8 mouse cellular contexts compared by ENCODE assay signal in the genomic region with DNA sequence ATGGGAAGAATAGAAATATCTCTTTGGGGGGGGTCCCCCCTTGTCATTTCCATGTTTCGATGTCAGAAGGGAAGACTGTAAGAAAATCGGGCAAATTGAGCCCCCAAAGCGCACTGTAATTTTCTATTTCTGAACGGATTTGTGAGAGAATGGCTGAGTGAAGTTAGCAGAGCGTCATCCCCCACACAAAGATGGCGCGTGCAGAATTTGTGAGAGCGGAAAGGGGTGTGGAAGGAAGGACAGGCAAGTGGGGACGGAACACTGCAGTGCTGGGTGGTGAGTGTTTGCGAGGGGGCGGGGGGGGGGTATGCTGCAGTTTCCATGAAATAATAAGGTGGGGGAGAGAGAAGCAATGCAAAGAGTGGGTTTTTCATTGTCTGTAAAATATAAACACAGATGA. TPM values are rescaled to one million over a fixed set of nuclear protein-coding genes. Genes with fewer than 3 reads are reported as not detected.
DNase-seq lines count a peak whose midpoint lies in the region; ATAC-seq and TF ChIP-seq lines count a peak whose summit lies in the region.

Gene Ctnnb1, plus strand, starts transcription at position 136 of the 400 bp plus-strand sequence.

- H3K4me1 ChIP-seq in midbrain, embryonic 13.5 days (replicated peaks) = peaks cover 42% of the 10 kb centered on the region

- no peaks in the 10 kb centered on the region for H3K36me3 ChIP-seq in midbrain, embryonic 13.5 days

- peak within 1 kb of the TSS; percentile 89 for H3K27ac ChIP-seq in midbrain, embryonic 13.5 days

- no peak for TF ChIP-seq POLR2A in brain, embryonic 14.5 days (IDR thresholded peaks at IDR 0.05; ENCODE audit: borderline replicate concordance, extremely low read depth, insufficient read depth, insufficient read length, poor library complexity, severe bottlenecking)

- H3K9me3 ChIP-seq in midbrain, embryonic 13.5 days = no peaks in the 10 kb centered on the region

- no peaks in the 10 kb centered on the region for H3K27me3 ChIP-seq in midbrain, embryonic 13.5 days

- H3K4me2 ChIP-seq in midbrain, embryonic 13.5 days (replicated peaks) = peak within 1 kb of the TSS; percentile 42

- WGBS in midbrain, embryonic 13.5 days = 43% methylated on average over 11 of the region's 11 CpGs

- ATAC-seq in midbrain, embryonic 13.5 days = peak; percentile 31; the same call in 1 of the 2 replicates

- no peak for TF ChIP-seq CTCF in brain, embryonic 14.5 days (IDR thresholded peaks at IDR 0.05; ENCODE audit: borderline replicate concordance, extremely low read depth, insufficient read depth, insufficient read length)

- DNase-seq in layer of hippocampus, adult 8-10 months (ENCODE audit: low spot score in 2 of 2) = no peak
- DNase-seq in layer of hippocampus, adult 9-10 months (ENCODE audit: low spot score) = no peak
- peak; percentile 77 for DNase-seq in brain, embryonic 14.5 days (ENCODE audit: low read depth)
- no peak for DNase-seq in heart, adult 18-20 months
- DNase-seq in layer of hippocampus, postnatal 10 days (ENCODE audit: low spot score in 2 of 2) = no peak
- DNase-seq in cerebellum, adult 18-20 months = no peak
- no peak for DNase-seq in spleen, postnatal 14 days (ENCODE audit: low spot score in 2 of 2)

- peak within 1 kb of the TSS; percentile 30 for H3K4me3 ChIP-seq in midbrain, embryonic 13.5 days (replicated peaks)

- H3K9ac ChIP-seq in midbrain, embryonic 13.5 days (replicated peaks) = peak within 1 kb of the TSS; percentile 54

RNA-seq across cellular contexts. Expression of gene Ctnnb1, which starts in this region (rescaled TPM):
- 100 to 1,000 TPM; 528 to 559 (median 551) TPM for total RNA-seq in layer of hippocampus, adult 8-10 months (2022)
- 259 and 433 TPM in 2 replicates for polyA plus RNA-seq in brain, embryonic 14.5 days (2012; rRNA removed)
- total RNA-seq in heart, adult 18-20 months (2021) = 100 to 1,000 TPM; 384 to 392 TPM
- 100 to 1,000 TPM; 801 to 853 TPM for total RNA-seq in layer of hippocampus, postnatal 10 days (2021)
- 616 and 667 TPM in 2 replicates for polyA plus RNA-seq in midbrain, embryonic 13.5 days (2015; fragmentation: Nextera tagmentation; extraction: Ambion mirVana)
